Mouse (Mus musculus): Measurements from ENCODE around the gene Vmn1r13.
"Not testable (repeated sequence)": the region's sequence is repeated elsewhere in the genome, so short reads cannot be mapped to it uniquely, and the experiment has no call there.

Gene Vmn1r13

DNA sequence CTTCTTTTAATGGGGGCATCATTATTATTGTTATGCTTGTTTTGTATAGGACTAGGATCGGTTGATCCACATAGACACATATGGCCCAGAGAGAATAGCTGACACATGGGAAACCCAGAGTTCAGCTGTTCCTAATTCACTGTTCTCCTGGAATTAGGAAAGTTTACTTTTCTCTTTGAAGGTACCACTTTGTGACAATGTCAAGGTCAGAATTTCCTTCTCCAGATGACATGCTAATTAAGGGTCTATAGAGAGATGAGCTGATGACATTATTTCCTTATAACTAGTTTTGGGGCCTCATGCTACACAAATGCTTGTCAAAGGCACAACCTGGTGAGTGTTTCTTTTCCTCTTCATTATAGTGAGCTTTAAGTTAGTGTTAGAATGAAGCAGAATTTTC is at the start of gene Vmn1r13:
TSS of gene Vmn1r13 (plus strand) at position 301 of the 400 bp plus-strand sequence.
- not testable (repeated sequence) for DNase-seq

DNA sequence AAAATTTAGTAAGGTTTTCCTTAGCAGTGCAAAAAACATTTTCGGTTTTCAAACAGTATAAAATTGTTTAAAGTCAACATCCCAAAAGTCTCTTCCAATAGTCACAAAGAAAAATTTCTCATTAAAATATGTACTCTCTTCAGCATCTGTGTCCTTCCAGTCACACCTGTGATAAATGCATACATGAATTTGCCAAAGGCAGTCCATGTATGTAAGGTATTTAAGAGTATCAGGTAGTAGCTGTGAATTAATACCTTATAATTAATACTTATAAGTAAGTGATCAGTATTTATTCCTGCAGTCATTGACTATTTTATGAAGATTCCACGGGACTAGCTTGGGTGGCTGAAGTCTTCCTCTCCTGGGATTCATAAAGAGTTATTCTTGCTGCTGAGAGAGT is 46.5 kb upstream of the Vmn1r13 start, which contains the start of gene Vmn1r12:
TSS of gene Vmn1r12 (plus strand) at position 301 of the 400 bp plus-strand sequence.
- no peak for DNase-seq

DNA sequence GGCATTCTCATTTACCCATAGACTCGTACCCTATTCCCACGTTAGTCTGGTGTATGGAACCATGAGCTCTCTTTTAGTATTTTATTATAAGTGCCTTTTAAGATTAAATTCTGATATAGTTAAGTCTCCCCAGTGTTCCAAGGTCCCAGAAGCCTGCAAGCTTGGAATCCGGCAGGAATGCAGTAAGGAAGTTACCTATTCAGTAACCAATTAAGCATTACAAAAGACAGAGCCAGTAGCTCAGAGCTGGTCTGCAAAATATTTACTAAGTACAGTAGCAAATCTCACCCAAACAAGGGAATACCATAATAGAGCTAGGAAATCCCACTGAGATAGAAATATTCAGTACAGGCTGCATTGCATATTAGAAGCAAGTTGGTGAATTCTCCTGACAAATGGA is 13.1 kb upstream of the Vmn1r13 start:
- not testable (repeated sequence) for DNase-seq

DNA sequence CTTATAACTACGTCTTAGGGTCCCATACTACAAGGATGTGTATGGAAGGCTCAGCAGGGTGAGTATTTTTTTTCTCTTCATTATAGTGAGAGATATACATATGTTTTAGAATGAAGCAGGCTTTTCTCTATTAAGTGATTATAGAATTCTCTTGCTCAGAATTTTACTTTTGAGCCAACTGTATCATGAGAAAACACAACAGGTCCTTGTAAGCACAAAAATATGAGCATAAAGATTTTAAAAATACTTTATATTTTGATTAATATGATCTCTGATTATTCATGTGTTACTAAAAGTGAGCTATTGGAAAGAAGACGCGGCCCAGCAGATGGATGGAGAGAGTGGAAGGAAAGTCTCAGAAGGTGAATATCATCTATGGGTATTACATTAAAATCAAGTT is 28.3 kb downstream of the Vmn1r13 start, which contains the start of gene Vmn1r14:
TSS of gene Vmn1r14 (plus strand) at position 301 of the 400 bp plus-strand sequence.
- no peak for DNase-seq

DNA sequence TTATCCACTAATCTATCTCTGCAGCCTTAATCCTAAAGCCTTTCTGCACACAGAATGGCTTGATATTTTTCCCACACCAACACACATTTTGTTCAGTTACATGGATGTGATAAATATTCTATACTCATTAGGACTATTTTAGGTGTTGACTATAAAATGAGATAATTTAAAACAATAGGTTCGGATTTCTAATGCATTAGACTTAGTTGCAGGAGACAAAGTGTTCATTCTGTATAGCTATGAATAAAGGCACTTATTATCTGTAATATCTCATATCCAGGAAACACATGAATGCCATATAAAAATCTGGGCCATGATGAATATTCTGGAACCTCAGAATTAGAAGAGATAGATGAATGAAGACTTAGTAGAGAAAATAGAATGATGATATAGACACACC is 54.6 kb downstream of the Vmn1r13 start, which contains the start of gene Vmn1r15:
TSS of gene Vmn1r15 (plus strand) at position 301 of the 400 bp plus-strand sequence.
- DNase-seq = no peak

DNA sequence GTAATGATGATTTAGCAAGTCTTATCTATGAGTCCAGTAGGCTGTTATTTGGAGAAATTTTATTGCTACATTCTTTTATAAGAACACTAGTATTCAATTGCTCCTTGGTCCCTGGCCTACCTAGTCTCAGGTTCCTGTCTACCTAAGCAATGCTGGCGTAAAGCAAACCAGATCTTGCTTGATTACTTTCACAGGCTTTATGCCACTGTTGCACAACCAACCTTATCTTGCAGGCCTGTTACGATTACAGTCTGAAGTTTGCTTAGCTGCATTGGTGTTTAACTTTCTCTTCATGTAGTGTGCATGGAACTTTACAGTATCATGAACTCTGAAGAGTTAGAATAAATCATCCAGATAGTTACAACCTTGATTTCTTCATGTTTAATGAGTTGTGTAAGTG is 57.9 kb downstream of the Vmn1r13 start:
- DNase-seq = no peak
